Mouse (Mus musculus) neutrophil, adult 5-6 weeks (primary cell): Measurements from ENCODE around the gene Igsf6. TPM values are rescaled to one million over a fixed set of nuclear protein-coding genes. Genes with fewer than 3 reads are reported as not detected.
A peak's percentile ranks its signal among the peaks of the same experiment; 100 is the strongest.
"Not testable (repeated sequence)": the region's sequence is repeated elsewhere in the genome, so short reads cannot be mapped to it uniquely, and the experiment has no call there.

ENCODE experiments used
- ATAC-seq: fragments of 151-379, 151-347 bp; 2 replicates; pipeline ENCODE4 v1.8.0; 2017; ENCODE audit warnings: mild to moderate bottlenecking, moderate TSS enrichment; ENCODE audit not compliant: insufficient number of reproducible peaks, poor library complexity, low FRiP score, severe bottlenecking; ENCODE audit errors: extremely low read depth
- total RNA-seq: library from RNA; stranded (forward); fragments of 200-1000 nt; gene quantifications from 2 replicates; pipeline ENCODE4 v1.2.3, GENCODE M21; 2017

Gene Igsf6
- total RNA-seq, 1 experiment from 2014 or later = 339 TPM

DNA sequence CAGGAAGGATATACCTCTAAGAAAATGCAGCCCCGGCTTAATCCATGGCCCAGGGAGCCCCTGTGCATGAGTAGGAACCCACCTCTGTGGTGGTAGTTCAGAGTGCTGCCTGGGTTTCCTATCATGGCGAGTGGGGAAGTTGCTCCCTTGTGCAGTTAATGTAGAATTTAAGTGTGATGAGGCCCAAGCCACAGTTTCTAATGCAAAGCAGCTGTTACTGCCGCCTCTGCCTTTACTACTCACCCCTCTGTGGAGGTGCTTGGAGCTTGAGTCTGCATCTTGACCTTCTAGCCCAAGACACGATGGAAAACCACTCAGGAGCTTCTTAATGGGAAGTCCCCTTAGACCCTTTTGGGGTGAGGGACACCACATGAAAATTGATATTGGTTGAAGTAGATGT lies 3.1 kb downstream of the Igsf6 start:
- ATAC-seq = no peak

DNA sequence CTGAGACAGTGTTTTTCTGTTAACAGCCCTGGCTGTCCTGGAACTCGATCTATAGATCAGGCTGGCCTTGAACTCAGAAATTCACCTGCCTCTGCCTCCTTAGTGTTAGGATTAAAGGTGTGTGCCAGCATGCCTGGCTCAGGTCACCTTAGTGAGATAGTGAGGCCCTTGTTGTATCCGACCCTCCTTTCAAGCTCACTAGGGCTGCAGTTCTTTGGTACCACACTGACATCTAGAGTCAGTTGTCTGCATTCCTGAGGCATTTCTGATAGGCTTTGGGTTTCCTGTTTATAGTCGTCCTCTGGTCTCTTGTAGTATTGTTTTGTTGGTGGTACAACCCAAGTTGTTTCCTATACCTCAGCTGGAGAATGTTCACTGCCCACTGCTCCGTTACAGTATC lies 10.1 kb downstream of the Igsf6 start:
- ATAC-seq = 0 out of 2 replicates have a peak, but pooled peaks have one; percentile 19

DNA sequence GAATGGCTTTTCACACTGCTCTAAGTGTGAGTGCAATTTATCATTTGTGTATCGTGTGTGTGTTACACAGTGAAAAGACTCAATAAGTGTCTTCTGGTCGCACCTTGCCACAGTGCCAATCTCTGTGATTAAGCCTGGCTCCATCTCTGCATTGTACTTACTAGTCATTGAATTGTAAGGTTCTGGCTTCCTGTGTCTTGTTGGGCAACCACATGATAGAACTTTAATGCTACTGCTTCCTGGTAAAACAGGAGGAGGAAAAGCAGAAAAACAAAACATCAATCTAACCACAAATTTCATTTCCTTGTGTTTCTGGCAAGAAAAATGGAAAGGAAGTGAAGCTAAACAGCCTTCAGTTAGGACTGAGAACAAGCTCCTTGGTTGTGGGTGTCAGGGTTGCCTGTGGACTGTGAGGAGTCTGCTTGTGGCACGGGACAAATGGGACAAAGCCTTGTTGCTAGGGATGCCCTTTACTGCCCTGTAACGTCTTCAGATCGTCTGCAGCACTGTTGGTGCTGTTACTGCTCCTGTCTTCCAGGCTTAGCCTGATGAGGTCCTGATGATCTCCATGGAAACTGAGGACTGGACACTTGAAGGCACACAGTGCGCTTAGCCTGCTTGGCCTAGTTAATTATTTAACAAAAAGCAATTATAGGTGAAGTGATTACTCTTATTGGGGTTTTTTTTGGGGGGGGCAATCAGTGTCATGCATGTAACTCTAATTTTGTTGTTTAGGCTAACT lies 14.7 kb downstream of the Igsf6 start:
- ATAC-seq = no peak

DNA sequence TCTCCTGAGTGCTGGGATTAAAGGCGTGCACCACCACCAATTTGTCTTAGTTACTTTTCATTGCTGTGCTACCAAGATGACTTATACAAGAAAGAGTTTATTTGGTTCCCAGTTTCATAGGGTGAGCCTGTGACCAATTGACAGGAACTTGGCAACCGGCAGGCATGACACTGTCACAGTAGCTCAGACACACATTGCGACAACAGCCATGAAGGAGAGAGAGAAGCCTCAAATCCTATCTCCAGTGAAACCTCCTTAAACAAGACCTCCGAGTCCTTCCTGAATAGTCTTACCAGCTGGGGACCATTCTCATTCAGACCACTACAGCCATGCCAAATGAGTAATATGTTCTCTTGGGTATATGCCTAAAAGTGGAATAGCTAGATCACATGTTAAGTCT lies 21.3 kb downstream of the Igsf6 start:
- ATAC-seq = no peak

DNA sequence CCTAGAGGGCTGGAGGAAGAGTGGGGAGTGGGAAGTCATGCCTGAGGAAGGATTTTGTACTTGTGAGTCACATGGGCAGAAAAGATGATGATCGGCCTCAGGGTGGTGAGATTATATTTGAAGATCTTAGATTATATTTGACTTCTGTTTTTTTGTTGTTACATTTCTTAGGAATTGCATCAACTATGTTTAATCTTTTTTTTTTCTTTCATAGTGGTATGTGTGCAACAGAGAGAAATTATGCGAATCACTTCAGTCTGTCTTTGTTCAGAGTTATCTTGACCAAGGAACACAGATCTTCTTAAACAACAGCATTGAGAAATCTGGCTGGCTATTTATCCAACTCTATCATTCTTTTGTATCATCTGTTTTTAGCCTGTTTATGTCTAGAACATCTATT lies 26.7 kb downstream of the Igsf6 start:
- ATAC-seq = no peak

DNA sequence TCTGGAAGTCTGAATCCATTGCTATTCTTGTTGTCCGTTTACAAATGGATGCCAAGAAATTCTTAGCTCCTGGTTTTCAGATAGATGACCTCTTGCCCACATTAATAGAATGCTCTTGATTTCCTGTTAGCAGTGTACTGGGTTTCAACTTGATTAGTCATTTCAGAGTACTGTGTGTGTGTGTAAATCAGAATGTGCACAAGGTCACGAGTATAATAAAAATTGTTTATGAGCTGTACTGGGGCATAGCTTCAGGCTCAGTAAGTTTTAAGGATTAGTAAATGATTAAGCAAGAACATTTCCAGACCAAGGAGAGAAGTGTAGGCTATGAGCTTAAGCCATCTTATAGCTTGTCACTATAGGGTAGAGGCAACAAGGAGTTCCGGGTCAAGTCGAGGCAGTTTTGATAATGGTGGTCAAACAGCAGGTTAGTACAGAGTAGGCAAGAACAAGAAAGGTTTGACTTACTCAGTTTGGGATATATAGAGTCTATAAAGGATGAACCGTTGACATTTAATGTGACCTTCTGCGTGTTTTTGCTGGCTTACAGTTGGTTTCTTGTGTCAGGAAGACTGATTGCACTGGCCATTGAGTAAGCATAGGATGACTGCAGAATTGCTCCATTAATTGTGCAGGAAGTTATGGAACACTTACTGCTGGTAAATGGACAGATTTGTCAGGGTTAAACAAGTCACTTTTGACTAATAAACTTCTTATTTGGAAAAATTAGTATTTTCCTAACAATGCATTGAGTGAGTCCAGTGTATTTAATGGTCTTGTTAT lies 28.5 kb downstream of the Igsf6 start:
- no peak for ATAC-seq

DNA sequence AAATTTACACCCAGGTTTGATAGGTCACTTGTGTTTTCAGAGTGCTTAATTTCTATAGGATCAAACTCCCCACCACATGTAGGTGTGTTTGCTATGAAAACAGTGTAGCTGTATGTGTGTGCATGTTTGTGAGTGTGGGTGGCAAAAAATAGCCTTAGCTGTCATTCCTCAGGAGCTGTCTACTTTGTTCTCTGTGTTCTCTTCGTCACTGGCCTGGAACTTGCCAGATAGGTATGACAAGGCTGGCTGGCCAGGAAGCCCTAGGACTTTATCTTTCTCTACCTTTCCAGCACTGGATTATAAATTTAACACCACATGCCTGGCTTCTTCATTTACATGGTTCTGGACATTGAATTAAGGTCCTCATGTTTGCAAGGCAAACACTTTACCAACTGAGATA lies 30.1 kb downstream of the Igsf6 start:
- ATAC-seq = no peak

DNA sequence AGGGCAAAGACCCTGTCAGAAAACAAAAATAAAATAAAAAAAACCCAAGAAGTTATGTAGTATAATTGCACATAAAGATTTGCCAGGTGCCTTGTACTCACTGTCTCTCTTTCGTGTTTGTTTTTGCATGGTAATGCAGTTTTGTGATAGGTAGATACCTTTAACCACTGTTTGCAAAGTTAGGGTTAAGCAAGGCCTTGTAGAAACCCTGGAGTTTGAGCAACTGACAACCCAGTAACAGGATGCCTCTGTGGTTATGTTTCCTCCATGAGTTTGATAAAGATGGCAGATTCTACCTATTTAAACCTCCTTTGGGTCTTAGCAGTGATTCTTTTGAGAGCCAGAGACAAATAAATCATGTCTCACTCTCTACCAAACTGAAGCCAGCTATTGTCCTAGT lies 30.9 kb downstream of the Igsf6 start:
- no peak for ATAC-seq

DNA sequence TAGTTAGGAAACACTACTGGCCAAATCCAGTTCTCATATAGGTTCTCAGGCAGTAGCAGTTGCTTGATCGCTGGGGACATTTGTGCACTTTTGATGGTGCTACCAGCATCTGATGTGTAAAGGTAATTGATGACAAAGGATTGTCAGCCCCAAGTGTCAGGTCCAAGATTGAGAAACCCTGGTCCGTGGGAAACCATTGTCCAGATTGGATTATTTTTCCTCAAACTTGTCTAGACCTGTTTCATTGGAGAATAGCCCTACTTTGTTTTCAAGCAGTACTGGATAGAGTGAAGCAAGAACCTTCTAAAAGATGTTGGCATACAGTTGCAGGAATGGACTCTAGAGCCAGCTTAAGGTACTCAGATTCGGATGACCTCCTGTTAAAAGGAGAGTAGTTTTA lies 31.4 kb downstream of the Igsf6 start:
- no peak for ATAC-seq

DNA sequence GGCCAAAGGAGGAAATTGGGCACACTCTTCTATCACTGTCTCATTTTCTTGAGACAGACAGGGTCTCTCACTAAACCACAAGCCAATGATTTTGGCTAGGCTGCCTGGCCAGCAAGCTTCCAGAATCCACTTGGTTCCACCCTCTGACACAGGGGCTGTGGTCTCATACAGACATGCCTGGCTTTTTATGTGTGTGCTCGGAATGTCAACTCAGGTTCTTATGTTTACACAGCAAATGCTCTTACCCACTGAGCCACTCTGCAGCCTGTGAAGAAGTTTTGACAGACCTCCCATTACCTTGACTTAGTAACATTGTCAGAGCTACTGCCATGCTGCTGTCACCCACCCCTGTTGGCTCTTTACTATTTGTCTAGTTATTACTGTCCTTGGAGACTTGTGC lies 32.4 kb downstream of the Igsf6 start:
- no peak for ATAC-seq

DNA sequence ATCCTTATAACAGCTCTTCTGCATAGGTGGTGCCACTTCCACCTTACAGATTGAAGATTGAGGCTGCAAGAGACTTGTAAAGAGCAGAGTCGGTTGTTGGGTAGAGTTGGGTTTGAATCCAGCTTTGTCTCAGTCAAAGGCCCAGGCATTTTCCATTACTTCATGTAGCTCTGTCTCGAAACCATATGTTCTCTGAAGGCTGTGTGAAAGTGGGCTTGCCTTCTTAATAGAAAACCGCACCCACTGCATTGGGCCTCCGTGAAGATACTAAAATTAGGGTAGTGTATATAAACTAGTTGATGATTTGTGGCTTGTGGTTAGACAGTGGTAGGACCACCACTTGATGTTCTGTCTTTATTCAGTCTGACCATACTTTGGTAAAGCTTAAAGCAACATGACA lies 33.8 kb downstream of the Igsf6 start:
- no peak for ATAC-seq

DNA sequence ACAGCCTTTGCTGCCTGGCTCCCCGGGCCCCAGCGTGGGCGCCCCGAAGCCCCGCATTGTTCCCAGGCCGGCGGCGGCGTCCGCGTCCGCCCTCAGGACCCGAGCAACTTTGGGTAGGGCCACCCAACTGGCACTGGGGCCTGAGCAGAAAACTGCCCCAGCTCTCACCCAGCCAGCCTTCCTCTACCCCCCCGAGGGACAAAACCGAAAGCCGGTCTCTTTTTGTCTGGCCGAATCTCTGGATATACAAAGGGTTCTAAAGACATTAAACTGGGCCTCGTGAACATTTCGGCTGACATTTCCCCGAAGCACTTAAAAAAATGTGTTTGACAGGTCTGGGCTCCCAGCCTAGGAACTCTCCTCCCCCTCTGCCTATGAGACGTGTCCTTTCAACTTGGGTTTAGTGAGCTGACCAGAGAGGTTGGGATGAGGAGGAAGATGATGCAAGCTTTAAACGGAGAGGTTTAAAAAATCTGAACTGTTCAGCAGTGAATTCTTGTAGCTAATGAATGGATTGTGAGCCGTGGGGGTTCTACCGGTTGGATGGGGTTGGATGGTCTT lies 39.1 kb downstream of the Igsf6 start:
- no peak for ATAC-seq

DNA sequence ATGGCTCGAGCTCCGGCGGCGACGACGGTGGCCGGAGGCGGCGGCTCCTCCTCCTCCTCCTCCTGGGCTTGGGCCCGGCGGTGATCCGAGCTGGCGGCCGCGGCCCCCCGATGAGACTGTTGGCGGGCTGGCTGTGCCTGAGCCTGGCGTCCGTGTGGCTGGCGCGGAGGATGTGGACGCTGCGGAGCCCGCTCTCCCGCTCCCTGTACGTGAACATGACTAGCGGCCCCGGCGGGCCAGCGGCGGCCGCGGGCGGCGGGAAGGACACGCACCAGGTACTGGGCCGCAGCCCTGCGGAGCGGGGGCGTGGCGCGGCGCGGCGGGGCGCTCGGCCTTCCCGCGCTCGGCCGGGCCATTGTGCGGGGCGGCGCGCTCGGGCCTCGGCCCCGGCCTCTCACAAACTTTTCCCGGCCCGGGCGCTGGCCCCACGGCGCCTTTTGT lies 39.7 kb downstream of the Igsf6 start:
- no peak for ATAC-seq

DNA sequence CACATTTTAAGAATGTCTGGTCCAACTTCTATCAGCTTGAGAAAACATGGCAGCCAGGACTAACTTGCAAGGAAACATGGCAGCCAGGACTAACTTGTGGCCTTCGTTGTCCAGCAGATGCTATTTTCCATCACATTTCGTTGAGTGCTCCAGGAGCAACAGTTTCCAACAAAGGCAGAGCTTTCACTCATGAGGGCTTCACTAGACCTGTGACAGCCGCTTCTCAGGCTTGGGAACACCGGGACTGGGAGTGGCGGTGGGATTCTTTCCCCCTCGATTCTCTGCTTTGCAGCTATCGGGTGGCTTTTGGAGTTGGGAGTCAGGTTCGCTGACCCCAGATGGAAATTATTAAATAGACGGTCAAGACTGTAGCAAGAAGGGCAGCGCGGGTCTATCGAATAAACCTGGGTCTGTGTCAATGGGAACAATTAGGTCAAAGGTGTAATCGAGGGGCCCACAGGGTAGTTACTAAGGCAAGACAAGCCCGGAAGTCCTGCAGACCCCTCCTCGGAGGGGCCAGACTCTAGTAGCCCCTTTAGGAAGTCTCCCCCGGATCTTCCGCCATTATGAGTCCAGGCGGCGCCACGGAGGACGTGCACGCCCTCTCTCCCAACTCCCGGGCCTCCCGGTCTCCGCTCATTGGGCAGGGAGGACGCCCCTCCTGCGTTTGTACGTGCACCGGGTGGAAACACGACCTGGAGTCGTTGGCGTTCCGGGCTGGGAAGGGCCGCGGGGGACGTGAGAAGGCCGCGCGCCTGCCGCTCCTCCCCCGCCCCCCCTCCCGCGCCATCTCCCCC lies 40.3 kb downstream of the Igsf6 start, which contains the start of gene Mettl9:
TSS of gene Mettl9 (plus strand) at position 590 of the 797 bp plus-strand sequence.
- ATAC-seq = peak; percentile 97

DNA sequence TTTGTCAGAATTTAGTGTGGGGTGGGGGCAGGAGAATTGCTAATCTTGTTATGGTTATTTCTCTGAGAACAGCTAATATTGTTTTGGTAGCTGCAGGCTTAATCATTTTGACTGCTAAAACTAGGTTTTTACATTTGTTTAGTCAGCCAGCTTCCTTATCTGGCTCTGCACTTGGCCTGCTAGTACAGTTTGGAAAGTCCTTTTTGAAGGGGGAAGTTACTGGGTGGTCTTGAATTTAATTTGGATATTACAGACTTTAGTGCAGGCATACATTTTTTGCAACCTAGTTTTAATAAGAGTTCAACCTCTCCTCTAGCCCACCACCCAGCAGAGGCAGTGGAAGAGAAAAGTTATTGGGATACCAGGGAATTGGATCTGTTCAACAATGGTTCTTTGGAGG lies 44.4 kb downstream of the Igsf6 start:
- not testable (repeated sequence) for ATAC-seq

DNA sequence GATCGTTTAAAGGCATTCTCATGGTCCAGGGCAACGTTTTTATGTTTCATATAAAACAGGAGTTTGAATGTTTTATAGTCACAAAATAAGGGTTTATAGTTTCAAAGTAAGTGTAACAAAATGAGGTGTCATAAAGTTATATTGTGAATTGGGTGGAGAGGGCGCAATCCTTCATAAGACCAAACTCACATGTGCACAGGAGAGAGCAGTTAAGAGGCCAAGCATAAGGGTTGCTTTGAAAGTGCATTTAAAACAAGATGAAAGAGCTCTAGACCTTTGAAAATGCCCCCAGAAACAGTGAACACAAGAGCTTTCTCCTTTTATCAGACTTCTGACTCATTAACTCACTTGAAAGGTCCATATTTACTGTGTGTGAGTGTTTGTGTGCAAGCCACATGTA lies 48.1 kb downstream of the Igsf6 start:
- no peak for ATAC-seq

DNA sequence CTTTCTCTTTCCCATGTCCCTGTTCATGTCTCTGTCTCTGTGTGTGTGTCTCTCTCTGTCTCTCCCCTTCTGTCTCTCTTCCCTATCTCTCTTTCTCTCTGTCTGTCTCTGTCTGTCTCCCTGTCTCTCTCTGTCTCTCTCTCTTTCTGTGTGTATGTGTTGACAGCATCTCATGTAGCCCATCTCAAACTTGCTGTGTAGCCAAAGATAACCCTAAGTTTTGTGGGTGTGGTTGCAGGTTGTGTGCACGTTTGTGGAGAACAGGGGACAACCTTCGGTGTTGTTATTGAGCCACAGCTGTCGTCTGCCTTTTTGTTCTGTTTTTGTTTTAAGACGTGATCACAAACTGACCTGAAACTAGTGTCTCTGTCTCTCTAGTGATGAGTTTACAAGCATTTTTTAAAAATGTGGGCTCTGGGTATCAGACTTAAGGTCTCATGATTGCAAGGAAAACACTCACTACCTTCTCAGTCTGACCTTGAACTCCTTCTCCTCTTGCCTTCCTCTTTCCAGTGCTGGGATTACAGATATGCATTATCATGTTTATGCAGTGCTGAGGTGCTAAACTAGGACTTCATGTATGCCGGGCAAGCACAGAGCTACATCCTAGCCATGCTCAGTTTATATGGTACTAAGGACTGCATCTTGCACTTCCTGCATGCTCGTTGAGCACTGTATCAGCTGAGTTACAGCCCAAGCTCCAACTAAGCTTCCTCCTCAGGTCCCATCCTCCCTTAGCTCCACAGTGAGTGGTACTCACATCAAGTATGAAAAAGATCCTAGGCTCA lies 49.0 kb downstream of the Igsf6 start:
- peak; percentile 16; the same call in 1 of the 2 replicates for ATAC-seq

DNA sequence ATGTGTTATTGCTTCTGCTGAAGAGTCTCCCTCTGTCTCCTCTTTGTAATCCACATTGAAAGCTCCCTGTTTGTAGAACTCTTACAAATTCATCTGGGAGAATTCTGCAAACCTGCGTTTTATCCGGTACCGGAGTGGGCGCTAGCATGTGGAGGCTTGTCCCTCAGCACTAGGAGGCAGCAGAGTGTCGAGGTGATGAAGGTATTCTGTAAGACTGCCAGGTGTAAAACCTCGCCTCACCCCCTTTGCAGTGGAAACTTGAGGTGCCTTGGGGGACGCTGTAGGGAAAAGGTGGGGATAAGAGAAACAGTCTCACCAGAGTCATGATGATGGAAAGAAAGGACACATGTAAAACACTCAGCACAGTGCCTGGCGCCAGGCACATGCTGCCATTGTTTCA lies 54.1 kb downstream of the Igsf6 start:
- ATAC-seq = peak; percentile 55; the same call in 1 of the 2 replicates
